Mouse (Mus musculus) kidney, embryonic 14.5 days (tissue): ENCODE results near the gene Vav3. TPM values are rescaled to one million over a fixed set of nuclear protein-coding genes. Genes with fewer than 3 reads are reported as not detected.

Experiments used
- ATAC-seq: fragments of 200-750 bp; cut with Nextera tagmentation; 2 replicates; pipeline ENCODE4 v1.8.0; 2017; ENCODE audit warnings: moderate number of reproducible peaks, mild to moderate bottlenecking, moderate TSS enrichment, moderate library complexity; ENCODE audit not compliant: low FRiP score, low TSS enrichment
- H3K27ac ChIP-seq: fragments of 300-500 bp; sonication (generic); 2 replicates; pipeline ENCODE4 v1.5.1; 2014; ENCODE audit warnings: low read depth, mild to moderate bottlenecking, low read length, moderate library complexity, mixed read lengths
- H3K27me3 ChIP-seq: fragments of 300-500 bp; sonication (generic); 2 replicates; pipeline ENCODE4 v1.6.1; 2014; ENCODE audit warnings: mild to moderate bottlenecking, low read length; ENCODE audit not compliant: control insufficient read depth, insufficient read depth
- H3K36me3 ChIP-seq: fragments of 300-500 bp; sonication (generic); 2 replicates; pipeline ENCODE4 v1.6.1; 2014; ENCODE audit warnings: low read length, mixed read lengths; ENCODE audit not compliant: control insufficient read depth, insufficient read depth
- H3K4me1 ChIP-seq: fragments of 300-500 bp; sonication (generic); 2 replicates; pipeline ENCODE4 v1.6.1; 2014; ENCODE audit warnings: low read length, mixed read lengths; ENCODE audit not compliant: control insufficient read depth, insufficient read depth
- H3K4me2 ChIP-seq: fragments of 300-500 bp; sonication (generic); replicated peaks from 2 replicates; pipeline ENCODE4 v1.6.1; 2014; ENCODE audit warnings: low read depth, mild to moderate bottlenecking, low read length
- H3K4me3 ChIP-seq: fragments of 300-500 bp; sonication (generic); 2 replicates; pipeline ENCODE4 v1.5.1; 2014; ENCODE audit warnings: mild to moderate bottlenecking, low read length
- H3K9ac ChIP-seq: fragments of 300-500 bp; sonication (generic); 2 replicates; pipeline ENCODE4 v1.6.1; 2014; ENCODE audit warnings: low read depth, mild to moderate bottlenecking, low read length, moderate library complexity
- H3K9me3 ChIP-seq: fragments of 300-500 bp; sonication (generic); 2 replicates; pipeline ENCODE4 v1.6.1; 2016; ENCODE audit warnings: low read length; ENCODE audit not compliant: control insufficient read depth
- WGBS: fragments of 180-500 bp; shearing (Covaris S2); extraction: QIAGEN DNeasy Blood & Tissue Kit; methylation state at CpG from one replicate; pipeline ENCODE4 v1.1.7; 2014; 5-methylcytosine and 5-hydroxymethylcytosine counted together
- polyA plus RNA-seq: library from polyadenylated mRNA; unstranded; fragments of >200 nt; fragmentation: Nextera tagmentation; extraction: Ambion mirVana; gene quantifications from 2 replicates; pipeline ENCODE4 v1.2.1, GENCODE M21; 2014

Gene Vav3
- polyA plus RNA-seq, 1 experiment from 2014 or later: 25.7 TPM

GRCm38 (mm10) chr3:109578983-109579382 is 238.5 kb downstream of the Vav3 start:
- 22% methylated on average over 7 of the region's 7 CpGs for WGBS

DNA sequence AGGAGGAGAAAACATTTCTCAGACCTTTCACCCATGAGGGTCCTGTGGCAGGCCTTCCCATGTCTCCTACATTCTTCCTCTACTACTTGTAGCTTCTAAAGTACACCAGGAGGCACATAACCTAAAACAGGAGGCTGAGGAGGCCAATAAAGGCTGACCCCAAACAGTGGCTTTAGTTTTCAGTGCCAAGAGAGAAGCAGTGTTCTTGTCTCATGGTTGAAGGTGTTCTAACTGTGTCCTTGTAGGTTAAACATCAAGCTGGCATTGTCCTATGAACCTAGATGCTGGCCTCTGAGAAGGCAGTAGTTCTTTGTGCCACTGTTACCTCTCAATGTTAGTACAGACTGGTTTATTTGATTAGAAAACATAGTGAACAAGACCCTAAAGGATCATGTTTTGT is 245.5 kb downstream of the Vav3 start:
- Histone ChIP-seq H3K4me1 (no peaks in the 10 kb centered on the region), H3K27ac (no peak overlapping the region), H3K36me3 (no peaks in the 10 kb centered on the region), H3K4me3 (no peak overlapping the region), H3K4me2 (no peak overlapping the region), H3K9ac (no peak overlapping the region), H3K27me3 (no peaks in the 10 kb centered on the region), H3K9me3 (no peaks in the 10 kb centered on the region)
- ATAC-seq: no peak

More at GRCm38 (mm10) chr3:109578983-109579382, 238.5 kb downstream of the Vav3 start:
- Histone ChIP-seq H3K27ac (no peak overlapping the region; the same call in 1 of the 2 replicates), H3K36me3 (no peaks in the 10 kb centered on the region), H3K4me2 (no peak overlapping the region), H3K27me3 (no peaks in the 10 kb centered on the region), H3K4me1 (no peaks in the 10 kb centered on the region), H3K4me3 (no peak overlapping the region), H3K9me3 (no peaks in the 10 kb centered on the region), H3K9ac (no peak overlapping the region)
- no peak for ATAC-seq

- WGBS: 86% methylated on average over 6 of the region's 6 CpGs
- H3K4me3 ChIP-seq: no peak overlapping the region
- no peaks in the 10 kb centered on the region for H3K4me1 ChIP-seq
- H3K36me3 ChIP-seq: no peaks in the 10 kb centered on the region
- no peaks in the 10 kb centered on the region for H3K27me3 ChIP-seq
- H3K9ac ChIP-seq: no peak overlapping the region
- H3K9me3 ChIP-seq: no peaks in the 10 kb centered on the region
- ATAC-seq: no peak
- no peak overlapping the region for H3K27ac ChIP-seq
- H3K4me2 ChIP-seq: no peak overlapping the region
Observed at GRCm38 (mm10) chr3:109592970-109593369, 252.5 kb downstream of the Vav3 start.

- 81% methylated on average over 3 of the region's 3 CpGs for WGBS
- Histone ChIP-seq H3K9ac (no peak overlapping the region), H3K9me3 (no peaks in the 10 kb centered on the region), H3K4me3 (no peak overlapping the region), H3K4me2 (no peak overlapping the region), H3K27me3 (no peaks in the 10 kb centered on the region), H3K36me3 (no peaks in the 10 kb centered on the region), H3K27ac (no peak overlapping the region), H3K4me1 (no peaks in the 10 kb centered on the region)
- ATAC-seq: no peak
Observed at GRCm38 (mm10) chr3:109596084-109596483, 255.6 kb downstream of the Vav3 start.

DNA sequence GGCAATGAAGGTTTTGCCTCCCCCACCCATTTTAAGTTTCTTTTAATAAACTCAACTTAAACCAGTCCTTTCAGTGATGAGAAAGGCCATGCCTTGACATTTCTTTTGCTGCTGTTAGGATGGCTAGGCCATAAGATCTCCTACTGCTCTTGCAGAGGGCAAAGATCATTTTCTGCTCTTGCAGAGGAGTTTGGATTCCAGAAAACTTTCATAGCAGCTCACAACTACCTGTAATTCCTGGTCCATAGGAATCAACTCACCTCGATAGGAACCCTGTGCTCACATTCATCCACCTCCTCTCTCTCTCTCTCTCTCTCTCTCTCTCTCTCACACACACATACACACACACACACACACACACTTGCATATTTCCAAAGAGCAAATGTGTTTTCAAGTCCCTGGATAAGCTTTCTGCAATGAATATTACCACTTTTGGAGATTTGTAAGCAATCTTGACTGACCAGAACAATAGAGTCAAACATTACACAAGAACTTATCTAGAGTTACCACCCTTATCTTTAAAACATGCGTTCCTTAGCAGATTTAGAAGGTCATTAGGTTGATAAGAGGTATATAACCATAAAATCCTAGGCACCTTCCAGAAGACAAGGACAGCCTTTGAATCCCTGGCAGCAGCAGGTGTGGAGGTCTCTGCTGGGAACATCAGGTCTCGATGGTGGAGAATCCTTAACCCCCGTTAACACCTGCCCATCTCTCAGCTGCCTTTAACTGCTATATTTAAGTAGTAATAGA is 260.4 kb downstream of the Vav3 start:
- Histone ChIP-seq H3K4me2 (no peak overlapping the region), H3K27ac (no peak overlapping the region), H3K9ac (no peak overlapping the region), H3K9me3 (no peaks in the 10 kb centered on the region), H3K4me1 (no peaks in the 10 kb centered on the region), H3K4me3 (no peak overlapping the region), H3K36me3 (no peaks in the 10 kb centered on the region), H3K27me3 (no peaks in the 10 kb centered on the region)
- no peak for ATAC-seq
- WGBS: 75% methylated on average over 4 of the region's 4 CpGs

- 13% methylated on average over 1 of the region's 1 CpGs for WGBS
Observed at GRCm38 (mm10) chr3:109602753-109603152, 262.3 kb downstream of the Vav3 start.

DNA sequence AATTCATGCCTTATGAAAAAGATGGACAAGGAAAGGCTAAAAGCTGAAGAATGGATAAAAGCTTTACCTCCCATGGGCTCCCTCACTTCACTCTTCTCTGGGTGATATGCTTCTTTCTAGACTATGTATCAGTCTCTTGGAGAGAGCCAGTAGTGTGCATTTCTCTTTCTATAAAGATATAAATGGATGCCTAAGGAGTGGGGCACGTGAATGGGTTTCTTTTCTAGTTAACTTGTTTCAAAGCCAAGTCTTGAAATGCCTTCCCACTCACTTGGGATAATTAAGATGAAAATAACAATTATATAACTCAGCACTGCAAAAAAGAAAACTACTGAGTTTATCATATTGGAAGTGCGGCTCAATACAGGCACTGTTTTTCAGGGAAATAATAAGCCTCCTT is 265.7 kb downstream of the Vav3 start:
- Histone ChIP-seq H3K9me3 (no peaks in the 10 kb centered on the region), H3K4me2 (no peak overlapping the region), H3K27me3 (no peaks in the 10 kb centered on the region), H3K9ac (no peak overlapping the region), H3K36me3 (no peaks in the 10 kb centered on the region), H3K4me1 (no peaks in the 10 kb centered on the region), H3K4me3 (no peak overlapping the region), H3K27ac (no peak overlapping the region)
- no peak for ATAC-seq
- whole genome bisulfite sequencing: 83% methylated on average over 2 of the region's 2 CpGs

More at GRCm38 (mm10) chr3:109602753-109603152, 262.3 kb downstream of the Vav3 start:
- no peak overlapping the region for H3K27ac ChIP-seq
- no peak overlapping the region for H3K4me3 ChIP-seq
- no peaks in the 10 kb centered on the region for H3K4me1 ChIP-seq
- H3K36me3 ChIP-seq: no peaks in the 10 kb centered on the region
- H3K9me3 ChIP-seq: no peaks in the 10 kb centered on the region
- no peaks in the 10 kb centered on the region for H3K27me3 ChIP-seq
- no peak overlapping the region for H3K9ac ChIP-seq
- no peak for ATAC-seq
- H3K4me2 ChIP-seq: no peak overlapping the region

DNA sequence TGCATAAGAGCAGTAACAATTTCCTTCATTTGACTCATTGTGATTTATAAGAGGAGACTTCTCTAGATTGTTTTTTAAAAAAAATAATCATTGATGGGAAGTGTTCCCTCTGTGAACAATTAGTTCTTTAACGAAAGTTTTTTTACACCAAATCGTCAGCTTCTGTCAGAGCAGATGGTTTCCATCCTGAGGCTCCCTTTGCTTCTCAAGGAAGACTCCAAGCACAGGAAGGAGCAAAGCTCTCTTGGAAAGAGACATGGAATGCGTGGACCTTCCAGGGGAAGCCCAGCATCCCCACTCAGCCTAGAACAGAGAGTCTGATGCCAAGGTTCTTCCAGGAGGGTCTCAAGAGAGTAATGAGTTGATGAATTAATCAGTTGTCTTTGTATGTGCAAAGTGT is 281.3 kb downstream of the Vav3 start:
- Histone ChIP-seq H3K4me3 (no peak overlapping the region), H3K4me2 (no peak overlapping the region), H3K27ac (peak overlapping the region; percentile 79), H3K36me3 (no peaks in the 10 kb centered on the region), H3K9ac (no peak overlapping the region), H3K9me3 (no peaks in the 10 kb centered on the region), H3K27me3 (no peaks in the 10 kb centered on the region), H3K4me1 (peaks cover 11% of the 10 kb centered on the region; the same call in 1 of the 2 replicates)
- ATAC-seq: peak; percentile 61; the same call in 1 of the 2 replicates
- 36% methylated on average over 3 of the region's 3 CpGs for WGBS

DNA sequence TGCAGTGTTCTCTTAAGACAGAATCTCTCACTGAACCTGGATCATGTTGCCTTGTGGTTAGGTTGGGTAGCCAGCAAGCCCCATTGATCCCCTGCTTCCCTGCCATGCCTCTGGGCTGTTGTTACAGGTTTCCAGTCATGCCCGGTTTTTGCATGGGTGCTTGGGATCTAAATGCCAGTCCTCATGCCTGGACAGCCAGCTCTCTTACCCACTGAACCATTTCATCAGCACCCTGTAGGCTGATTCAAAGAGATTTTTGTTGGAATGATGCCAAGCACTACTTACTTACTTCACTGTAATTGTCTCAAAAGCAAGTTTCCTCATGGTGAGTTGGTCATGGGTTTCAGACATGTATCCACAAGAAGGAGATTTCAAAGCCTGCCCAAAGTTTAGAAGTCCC is 281.9 kb downstream of the Vav3 start:
- Histone ChIP-seq H3K9me3 (no peaks in the 10 kb centered on the region), H3K4me1 (peaks cover 11% of the 10 kb centered on the region; the same call in 1 of the 2 replicates), H3K36me3 (no peaks in the 10 kb centered on the region), H3K4me3 (no peak overlapping the region), H3K9ac (no peak overlapping the region), H3K27ac (peak overlapping the region; percentile 79), H3K27me3 (no peaks in the 10 kb centered on the region), H3K4me2 (no peak overlapping the region)
- peak; percentile 92 for ATAC-seq
- WGBS: 50% methylated on average over 1 of the region's 1 CpGs
